3 mouse cellular contexts compared by ENCODE assay signal in genomic region chr4:138865991-138866390, GRCm38 (mm10).
TF ChIP-seq lines count a peak whose summit lies in the region.

No protein-coding gene starts in this region.

TF ChIP-seq in CH12.LX, 34 proteins besides CTCF, POLR2A, EP300 and RAD21:
- no peak for TF ChIP-seq CHD1 (IDR thresholded peaks at IDR 0.05; ENCODE audit: low read depth, low read length)
- peak; percentile 63 for TF ChIP-seq ZKSCAN1 (IDR thresholded peaks at IDR 0.05; ENCODE audit: borderline replicate concordance, low read depth, low read length)

TF ChIP-seq in MEL, 35 proteins besides CTCF, POLR2A, EP300 and RAD21:
- TF ChIP-seq ZKSCAN1 (IDR thresholded peaks at IDR 0.05; ENCODE audit: low read depth, low read length) = peak; percentile 90
- TF ChIP-seq JUND (IDR thresholded peaks at IDR 0.05; ENCODE audit: low read depth, low read length) = no peak

TF ChIP-seq in myocyte, 11 proteins besides CTCF, POLR2A, EP300 and RAD21:
- no peak for TF ChIP-seq MAX (IDR thresholded peaks at IDR 0.05; ENCODE audit: low read depth)
- TF ChIP-seq USF1 (IDR thresholded peaks at IDR 0.05; ENCODE audit: low read depth) = no peak
- no peak for TF ChIP-seq SRF (IDR thresholded peaks at IDR 0.05; ENCODE audit: control insufficient read depth, insufficient read length, low read depth)
- TF ChIP-seq CEBPB (IDR thresholded peaks at IDR 0.05; ENCODE audit: insufficient read depth, poor library complexity, severe bottlenecking) = no peak
TF ChIP-seq in myocyte: peak in this region for 0.
